Mouse (Mus musculus): ENCODE results near the gene D630003M21Rik. TPM values are rescaled to one million over a fixed set of nuclear protein-coding genes. Genes with fewer than 3 reads are reported as not detected.

Gene D630003M21Rik
- total RNA-seq, 2 experiments from 2014 or later = 1.2 to 2.2 TPM

DNA sequence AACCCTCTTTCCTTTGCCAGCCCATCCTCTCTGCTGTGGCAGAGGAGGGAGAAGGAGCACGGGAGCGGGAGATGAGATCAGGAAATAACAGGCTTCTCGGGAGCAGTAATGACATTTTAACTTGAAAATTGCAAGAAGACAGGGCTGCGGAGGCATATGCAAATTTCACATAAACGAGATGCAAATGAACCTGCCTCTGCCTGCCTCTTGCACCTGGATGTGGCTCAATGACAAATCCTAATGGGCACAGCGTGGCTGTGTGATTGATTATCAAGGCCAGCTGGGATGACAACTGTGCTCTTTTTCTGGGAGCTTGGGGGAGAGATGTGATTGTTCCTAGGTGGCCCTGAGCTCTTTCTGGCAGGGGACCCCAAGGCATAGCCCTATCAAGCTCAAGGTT, 47.1 kb downstream of the D630003M21Rik start:
- intact Hi-C loops (cut with DNase I) = no loop called here
- no peak overlapping the region for H3K4me3 ChIP-seq
- H3K27ac ChIP-seq = no peak overlapping the region
- no peak for TF ChIP-seq CTCF (IDR thresholded peaks at IDR 0.05)
- DNase-seq = no peak

- peak; percentile 70 for TF ChIP-seq CTCF (IDR thresholded peaks at IDR 0.05)
- intact Hi-C loops (cut with DNase I) = no loop called here
- Histone ChIP-seq H3K27ac (no peak overlapping the region), H3K4me3 (no peak overlapping the region)
- peak; percentile 68 for DNase-seq
These were observed 48.2 kb downstream of the D630003M21Rik start for GRCm38 (mm10) chr2:158180797-158181196.

GRCm38 (mm10) chr2:158179370-158180111, 49.5 kb downstream of the D630003M21Rik start:
- intact Hi-C loops (cut with DNase I) = no loop called here
- DNase-seq = peak; percentile 81
- no peak for TF ChIP-seq CTCF (IDR thresholded peaks at IDR 0.05)
- H3K27ac ChIP-seq = peak overlapping the region; percentile 73
- H3K4me3 ChIP-seq = peak overlapping the region; percentile 66

- TF ChIP-seq CTCF (IDR thresholded peaks at IDR 0.05) = no peak
- intact Hi-C loops (cut with DNase I) = no loop called here
- peak overlapping the region; percentile 66 for H3K4me3 ChIP-seq
- peak; percentile 88 for DNase-seq
- peak overlapping the region; percentile 73 for H3K27ac ChIP-seq
These were observed 50.2 kb downstream of the D630003M21Rik start for GRCm38 (mm10) chr2:158178696-158179369.

- H3K27ac ChIP-seq = peak overlapping the region; percentile 73
These were observed 50.9 kb downstream of the D630003M21Rik start for GRCm38 (mm10) chr2:158178139-158178538.

GRCm38 (mm10) chr2:158177574-158177973, 51.4 kb downstream of the D630003M21Rik start:
- intact Hi-C loops (cut with DNase I) = no loop called here
- no peak for DNase-seq

More at GRCm38 (mm10) chr2:158178139-158178538, 50.9 kb downstream of the D630003M21Rik start:
- no peak overlapping the region for H3K4me3 ChIP-seq
- intact Hi-C loops (cut with DNase I) = no loop called here
- peak; percentile 10 for DNase-seq
- no peak for TF ChIP-seq CTCF (IDR thresholded peaks at IDR 0.05)

DNA sequence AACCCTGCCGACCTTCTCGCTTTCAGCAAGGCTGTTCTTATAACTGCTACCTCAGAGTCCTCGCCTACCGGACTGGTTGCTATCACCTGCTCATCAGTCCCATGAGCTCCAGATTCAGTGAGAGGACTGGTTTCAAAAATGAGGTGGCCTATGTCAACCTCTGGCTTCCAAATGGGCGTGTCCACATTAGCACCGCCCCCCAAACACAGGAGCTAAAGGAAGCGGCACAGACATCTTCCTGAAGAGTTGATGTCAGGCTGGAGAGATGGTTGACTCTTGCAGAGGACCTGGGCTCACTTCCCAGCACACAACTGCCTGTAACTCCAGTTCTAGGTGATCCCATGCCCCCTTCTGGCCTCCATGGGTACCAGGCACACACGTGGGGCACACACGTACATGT, 52.3 kb downstream of the D630003M21Rik start:
- Histone ChIP-seq H3K27ac (no peak overlapping the region), H3K4me3 (no peak overlapping the region)
- no peak for TF ChIP-seq CTCF (IDR thresholded peaks at IDR 0.05)
- intact Hi-C loops (cut with DNase I) = no loop called here
- DNase-seq = peak; percentile 7

More at GRCm38 (mm10) chr2:158177574-158177973, 51.4 kb downstream of the D630003M21Rik start:
- no peak overlapping the region for H3K27ac ChIP-seq
- no peak for TF ChIP-seq CTCF (IDR thresholded peaks at IDR 0.05)
- no peak overlapping the region for H3K4me3 ChIP-seq

GRCm38 (mm10) chr2:158175433-158175832, 53.6 kb downstream of the D630003M21Rik start:
- intact Hi-C loops (cut with DNase I) = no loop called here
- Histone ChIP-seq H3K27ac (no peak overlapping the region), H3K4me3 (no peak overlapping the region)
- peak; percentile 8 for DNase-seq
- no peak for TF ChIP-seq CTCF (IDR thresholded peaks at IDR 0.05)

DNA sequence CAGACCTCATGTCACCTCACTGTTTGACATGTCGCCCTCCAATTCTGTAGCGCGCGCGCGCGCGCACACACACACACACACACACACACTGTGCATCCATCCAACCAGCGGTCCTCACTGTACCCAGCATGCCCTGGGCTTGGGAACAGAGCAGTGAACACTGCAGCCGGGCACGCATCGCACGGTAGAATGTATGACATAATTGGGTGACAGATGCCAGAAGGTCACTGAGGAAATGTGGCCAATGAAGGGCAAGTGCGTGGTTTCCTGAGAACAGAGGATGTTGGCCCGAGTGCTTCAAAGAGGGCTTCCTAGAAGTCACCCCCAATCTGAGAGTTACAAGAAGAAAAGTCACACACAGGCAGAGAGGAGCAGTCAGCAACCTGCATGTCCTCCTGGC, 54.1 kb downstream of the D630003M21Rik start:
- Histone ChIP-seq H3K4me3 (no peak overlapping the region), H3K27ac (no peak overlapping the region)
- TF ChIP-seq CTCF (IDR thresholded peaks at IDR 0.05) = no peak
- DNase-seq = peak; percentile 6
- intact Hi-C loops (cut with DNase I) = no loop called here

DNA sequence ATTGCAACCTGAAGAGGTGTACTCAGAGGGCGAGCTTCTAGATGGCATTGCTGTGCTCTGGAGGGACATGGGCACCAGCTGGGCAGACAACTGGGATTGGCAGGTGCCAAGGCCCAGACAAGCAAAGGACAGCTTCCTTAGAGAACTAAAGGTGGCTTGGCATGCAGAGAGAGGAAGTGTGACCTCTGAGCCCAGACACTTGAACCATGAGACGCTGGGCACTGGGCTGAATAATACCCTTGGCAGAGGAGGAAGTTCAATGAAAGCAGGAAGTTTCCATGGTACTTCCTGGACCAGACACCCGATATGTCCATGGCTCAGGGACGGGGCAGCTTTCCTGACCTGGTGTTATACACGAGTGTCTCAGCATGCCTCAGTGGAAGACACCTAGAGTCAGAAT, 54.6 kb downstream of the D630003M21Rik start:
- intact Hi-C loops (cut with DNase I) = no loop called here
- no peak overlapping the region for H3K27ac ChIP-seq
- no peak for TF ChIP-seq CTCF (IDR thresholded peaks at IDR 0.05)
- no peak overlapping the region for H3K4me3 ChIP-seq
- DNase-seq = peak; percentile 11

GRCm38 (mm10) chr2:158170394-158170793, 58.6 kb downstream of the D630003M21Rik start:
- TF ChIP-seq CTCF (IDR thresholded peaks at IDR 0.05) = no peak
- H3K27ac ChIP-seq = no peak overlapping the region
- intact Hi-C loops (cut with DNase I) = no loop called here
- peak; percentile 16 for DNase-seq
- H3K4me3 ChIP-seq = no peak overlapping the region

- no peak overlapping the region for H3K4me3 ChIP-seq
- peak; percentile 9 for DNase-seq
- H3K27ac ChIP-seq = no peak overlapping the region
- intact Hi-C loops (cut with DNase I) = no loop called here
- no peak for TF ChIP-seq CTCF (IDR thresholded peaks at IDR 0.05)
These were observed 59.3 kb downstream of the D630003M21Rik start for GRCm38 (mm10) chr2:158169771-158170170.

GRCm38 (mm10) chr2:158169351-158169750, 59.7 kb downstream of the D630003M21Rik start:
- Histone ChIP-seq H3K4me3 (no peak overlapping the region), H3K27ac (peak overlapping the region; percentile 16; the same call in 1 of the 2 replicates)
- DNase-seq = peak; percentile 5
- intact Hi-C loops (cut with DNase I) = no loop called here
- TF ChIP-seq CTCF (IDR thresholded peaks at IDR 0.05) = no peak
